Mouse (Mus musculus) natural killer cell, adult 2 months (primary cell): Measurements from ENCODE around the gene Olfr1180.
"Not testable (repeated sequence)": the region's sequence is repeated elsewhere in the genome, so short reads cannot be mapped to it uniquely, and the experiment has no call there.

Experiments used
- DNase-seq, 2 experiments: peaks; one replicate each; pipeline ENCODE4 v3.0.0; 2022; ENCODE audit warnings: low spot score in 2 of 2

The Olfr1180 gene

DNA sequence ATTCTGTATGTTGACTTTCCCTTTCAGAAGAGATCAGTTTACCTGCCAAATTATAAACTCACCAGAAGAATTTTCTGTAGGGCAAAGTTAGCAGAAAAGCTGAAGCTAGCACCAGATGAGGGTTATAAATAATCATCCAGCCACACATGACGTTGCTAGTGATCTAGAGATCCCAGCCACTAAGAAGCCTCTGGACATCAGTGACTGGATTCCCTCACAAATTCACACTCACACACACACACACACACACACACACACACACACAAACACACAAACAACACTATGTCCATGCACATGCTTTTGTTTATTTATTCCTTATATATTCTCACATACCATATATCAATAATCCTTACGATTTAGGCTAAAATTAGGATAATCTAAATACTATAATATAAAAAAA, at the start of gene Olfr1180:
TSS of gene Olfr1180 (minus strand) at position 101 of the 400 bp plus-strand sequence.
- DNase-seq = no peak

- not testable (repeated sequence) for DNase-seq
These were observed 35.6 kb upstream of the Olfr1180 start, which contains the start of gene Olfr1183 for GRCm38 (mm10) chr2:88454567-88454966. Gene Olfr1183, plus strand, starts transcription at chr2:88454867.

DNA sequence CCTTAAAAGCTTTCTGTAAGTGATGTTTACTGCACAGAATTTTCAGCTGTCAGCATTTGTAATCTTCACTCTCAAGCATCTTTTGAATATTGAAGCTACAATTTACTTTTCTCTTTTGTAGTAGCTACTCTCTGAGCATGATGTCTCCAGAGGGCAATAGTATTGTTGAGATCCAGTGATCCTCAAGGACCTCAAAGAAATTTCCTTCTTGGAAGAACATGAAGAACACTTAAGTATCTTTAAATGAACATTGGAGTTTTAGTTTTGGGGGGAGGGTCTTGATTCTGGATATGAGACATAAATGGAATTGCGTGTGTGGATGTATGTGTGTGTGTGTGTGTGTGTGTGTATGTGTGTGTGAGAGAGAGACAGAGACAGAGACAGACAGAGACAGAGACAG, 30.1 kb upstream of the Olfr1180 start, which contains the start of gene Gm13757:
TSS of gene Gm13757 (minus strand) at position 101 of the 400 bp plus-strand sequence.
- DNase-seq = no peak

- no peak for DNase-seq
These were observed 7.1 kb upstream of the Olfr1180 start, which contains the start of gene Olfr1181 for GRCm38 (mm10) chr2:88426071-88426470. Gene Olfr1181, minus strand, starts transcription at chr2:88426171.

DNA sequence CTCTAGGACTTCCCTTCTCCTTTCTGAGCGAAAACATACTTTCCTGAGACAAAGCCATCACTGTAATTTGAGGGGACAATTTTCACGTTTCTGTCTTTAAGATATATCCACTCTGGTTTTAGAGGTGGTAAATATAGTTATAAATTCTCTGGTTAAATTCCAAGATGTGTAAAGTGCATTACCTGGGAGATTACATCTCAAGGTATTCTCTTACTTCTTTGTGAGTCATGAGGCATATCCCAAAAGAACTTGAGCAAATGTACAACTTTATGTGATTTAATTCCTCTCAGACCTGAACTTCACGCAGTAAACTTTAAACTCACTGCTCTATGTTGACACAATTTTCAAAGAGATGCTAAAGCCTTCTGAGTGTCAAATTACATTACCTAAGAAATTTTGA, 12.6 kb downstream of the Olfr1180 start, which contains the start of gene Olfr1179:
TSS of gene Olfr1179 (minus strand) at position 101 of the 400 bp plus-strand sequence.
- no peak for DNase-seq

GRCm38 (mm10) chr2:88386762-88387161, 32.2 kb downstream of the Olfr1180 start, which contains the start of gene Olfr1178:
Gene Olfr1178, plus strand, starts transcription at chr2:88387062.
- DNase-seq = no peak
